Mouse (Mus musculus) heart, postnatal 14 days (tissue): ENCODE measurements at regions not wholly inside any gene's neighbourhood (a gene's known extent, or its start where the extent isn't known, plus 50 kb on each side); places are given as distances from the start of the nearest gene placed in this dataset.
"Not testable (repeated sequence)": the region's sequence is repeated elsewhere in the genome, so short reads cannot be mapped to it uniquely, and the experiment has no call there.

Source experiments
- DNase-seq, 2 experiments: peaks; one replicate each; pipeline ENCODE4 v3.0.0; 2021 to 2022
- intact Hi-C: fragments of 180-260 bp; cut with DNase I; formaldehyde crosslinking; loops from one replicate; pipeline ENCODE4 v1.15.1; 2025

GRCm38 (mm10) chr2:117446876-117447275, 104.1 kb upstream of the Rasgrp1 start:
- intact Hi-C loops, result no loop called here
- no peak for DNase-seq

GRCm38 (mm10) chr2:117450172-117450865, 107.5 kb upstream of the Rasgrp1 start:
- DNase-seq, result peak; percentile 5 to 45

DNA sequence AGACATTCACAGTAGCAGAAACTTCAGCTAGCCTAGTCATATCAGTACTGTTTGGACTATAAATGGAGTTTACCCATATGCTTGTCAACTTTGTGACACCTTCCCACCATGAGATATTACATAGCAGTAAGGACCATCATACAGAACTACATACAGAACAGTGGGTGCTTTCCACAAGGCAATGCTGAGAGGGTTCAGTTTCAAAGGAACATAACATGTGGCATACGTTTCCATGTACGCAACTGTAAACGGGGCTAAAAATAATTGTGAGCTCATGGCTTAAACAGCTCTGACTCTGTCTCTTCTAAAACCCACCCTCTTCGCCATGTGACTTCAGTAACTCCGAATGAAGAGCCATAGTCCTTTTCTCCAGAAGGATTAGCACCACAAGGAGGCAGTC, 109.0 kb upstream of the Rasgrp1 start:
- intact Hi-C loops, result no loop called here
- DNase-seq, result no peak

More at GRCm38 (mm10) chr2:117450172-117450865, 107.5 kb upstream of the Rasgrp1 start:
- intact Hi-C loops, result no loop called here

GRCm38 (mm10) chr2:117455021-117455739, 112.4 kb upstream of the Rasgrp1 start:
- intact Hi-C loops, result loop anchor here (5.0 kb wide), 1 partner anchor 787 kb away; no protein-coding TSS in a partner anchor
- DNase-seq, result no peak

- intact Hi-C loops, result loop anchor here (5.0 kb wide), 1 partner anchor 786 kb away; no protein-coding TSS in a partner anchor
- DNase-seq, result no peak
These were observed 113.1 kb upstream of the Rasgrp1 start for GRCm38 (mm10) chr2:117455740-117456455.

DNA sequence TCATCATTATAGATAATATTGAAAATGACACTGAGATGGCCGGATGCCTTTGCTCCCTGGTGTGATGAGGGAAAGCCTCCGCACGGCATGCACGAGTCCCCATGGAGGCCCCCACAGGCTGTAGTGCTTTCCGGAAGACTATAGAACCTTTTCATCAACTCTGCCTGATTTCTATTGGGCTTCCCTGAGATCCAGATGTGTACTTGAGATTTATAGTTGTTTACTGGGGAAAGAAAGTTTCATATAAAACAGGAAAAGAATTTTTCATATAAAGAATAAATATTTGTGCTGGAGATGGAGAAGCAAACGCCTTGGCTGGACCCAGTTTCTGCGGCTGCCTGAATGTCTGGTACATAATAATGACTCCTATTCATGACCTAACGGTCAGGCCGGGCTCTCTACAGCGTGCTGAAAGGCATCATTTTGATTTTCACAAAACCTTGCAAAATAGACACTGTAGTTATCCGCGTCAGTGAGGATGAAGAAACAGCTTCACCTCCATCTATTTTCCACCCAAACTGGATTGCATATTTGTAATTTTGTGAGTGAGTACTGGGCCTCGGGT, 113.7 kb upstream of the Rasgrp1 start:
- DNase-seq, result no peak
- intact Hi-C loops, result loop anchor here (5.0 kb wide), 1 partner anchor 786 kb away; no protein-coding TSS in a partner anchor

GRCm38 (mm10) chr2:117461541-117462290, 118.9 kb upstream of the Rasgrp1 start:
- no peak for DNase-seq
- intact Hi-C loops, result no loop called here

- intact Hi-C loops, result no loop called here
- DNase-seq, result no peak
These were observed 132.2 kb upstream of the Rasgrp1 start for GRCm38 (mm10) chr2:117474885-117475542.

DNA sequence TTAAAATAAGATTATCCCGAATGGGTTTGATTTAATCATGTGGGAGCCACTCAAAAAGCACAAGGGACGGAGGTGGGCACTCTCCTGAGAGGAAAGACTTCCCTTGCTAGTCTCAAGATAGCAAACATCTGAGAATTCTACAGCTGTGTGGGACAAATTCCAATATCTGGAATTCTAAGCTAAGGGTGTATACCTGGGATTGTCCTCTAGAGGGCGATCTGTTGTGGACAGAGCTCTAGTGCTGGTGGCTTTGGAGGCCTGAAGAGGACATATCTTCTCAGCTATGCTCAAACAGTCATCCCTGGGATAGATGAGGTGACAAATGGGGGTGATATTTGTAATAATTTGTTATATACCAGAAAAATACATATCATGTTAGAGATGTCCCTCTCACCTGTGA, 132.8 kb upstream of the Rasgrp1 start:
- no peak for DNase-seq
- intact Hi-C loops, result no loop called here

DNA sequence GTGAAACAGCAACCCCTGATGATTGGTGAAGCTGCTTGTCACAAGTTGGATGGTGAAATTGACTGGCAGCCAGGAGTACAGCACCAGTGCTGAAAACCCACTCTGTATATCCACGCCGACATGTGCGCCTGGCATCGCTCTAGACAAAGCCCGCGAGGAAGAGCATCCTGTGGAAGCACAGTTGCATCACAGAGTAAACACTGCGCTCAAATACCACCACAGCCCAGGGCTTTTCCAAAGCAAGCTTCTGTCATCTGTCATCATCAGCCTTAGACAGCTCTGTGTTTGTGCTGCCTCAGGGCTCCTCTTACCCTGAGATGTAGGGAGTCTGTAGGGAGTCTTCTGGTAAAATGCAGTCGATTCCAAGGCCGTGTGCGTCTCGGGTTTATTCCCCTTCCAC, 134.7 kb upstream of the Rasgrp1 start:
- intact Hi-C loops, DNase-seq: not testable (repeated sequence)

DNA sequence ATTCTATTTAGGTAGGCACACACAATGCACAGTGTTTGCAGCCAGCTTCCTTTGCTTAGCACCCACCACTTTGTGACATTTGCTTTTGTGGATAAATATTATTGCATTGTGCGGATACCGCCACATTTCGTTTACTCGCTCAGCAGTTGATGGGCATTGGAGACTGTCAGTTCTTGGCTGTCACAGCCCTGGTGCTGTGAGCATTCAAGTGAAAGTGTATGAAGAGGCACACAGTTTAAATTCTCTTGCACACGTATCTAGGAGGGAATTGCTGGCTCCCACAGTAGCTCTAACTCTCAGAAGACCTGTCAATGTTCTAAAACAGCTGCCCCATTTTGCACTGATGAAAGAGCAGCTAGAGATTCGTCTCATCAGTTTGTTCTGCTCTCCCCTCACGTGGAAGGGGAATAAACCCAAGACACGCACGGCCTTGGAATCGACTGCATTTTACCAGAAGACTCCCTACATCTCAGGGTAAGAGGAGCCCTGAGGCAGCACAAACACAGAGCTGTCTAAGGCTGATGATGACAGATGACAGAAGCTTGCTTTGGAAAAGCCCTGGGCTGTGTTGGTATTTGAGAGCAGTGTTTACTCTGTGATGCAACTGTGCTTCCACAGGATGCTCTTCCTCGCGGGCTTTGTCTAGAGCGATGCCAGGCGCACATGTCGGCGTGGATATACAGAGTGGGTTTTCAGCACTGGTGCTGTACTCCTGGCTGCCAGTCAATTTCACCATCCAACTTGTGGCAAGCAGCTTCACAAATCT, 136.6 kb upstream of the Rasgrp1 start:
- DNase-seq, intact Hi-C loops: not testable (repeated sequence)

DNA sequence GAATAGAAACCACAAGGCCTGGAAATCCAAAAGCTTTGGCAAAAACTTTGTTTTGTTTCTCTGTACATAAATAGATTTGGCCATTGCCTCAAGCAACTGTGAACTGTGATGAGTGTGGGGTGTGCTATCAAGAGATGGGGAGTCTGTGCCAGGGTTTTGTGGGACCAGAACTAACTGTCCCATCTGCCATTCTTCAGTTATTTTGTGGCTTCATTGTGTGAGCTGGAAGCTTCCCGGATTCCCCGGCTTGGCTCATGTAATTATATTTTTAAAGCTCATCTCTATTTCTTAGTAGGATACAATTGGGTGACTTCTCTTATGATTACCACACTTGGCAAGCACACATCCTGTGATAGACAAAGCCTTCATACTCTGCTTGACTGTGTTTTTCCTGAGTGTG, 143.6 kb upstream of the Rasgrp1 start:
- intact Hi-C loops, result no loop called here
- DNase-seq, result peak in 1 of 2 experiments; percentile 6

DNA sequence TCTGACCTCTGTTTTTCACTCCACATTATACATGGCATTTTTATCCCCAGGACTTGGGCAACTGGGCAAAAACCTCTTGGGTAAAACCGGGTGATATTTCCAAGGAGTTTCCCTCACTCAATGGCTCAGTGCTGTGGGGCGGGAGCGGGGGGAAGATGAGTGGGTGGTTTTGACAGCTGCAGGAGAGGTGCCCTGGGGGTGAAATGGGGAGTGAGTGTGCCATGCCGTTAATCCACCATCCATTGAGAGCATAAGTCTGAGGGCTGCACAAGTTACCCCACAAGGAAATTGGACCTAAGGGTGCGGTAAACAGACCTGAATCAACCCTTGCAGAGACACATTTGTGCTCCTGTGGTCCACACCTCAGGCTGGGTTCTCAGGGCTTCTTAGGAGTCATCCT, 155.8 kb upstream of the Rasgrp1 start:
- no peak for DNase-seq
- intact Hi-C loops, result no loop called here

GRCm38 (mm10) chr2:117502611-117503010, 159.8 kb upstream of the Rasgrp1 start:
- intact Hi-C loops, result no loop called here
- no peak for DNase-seq

DNA sequence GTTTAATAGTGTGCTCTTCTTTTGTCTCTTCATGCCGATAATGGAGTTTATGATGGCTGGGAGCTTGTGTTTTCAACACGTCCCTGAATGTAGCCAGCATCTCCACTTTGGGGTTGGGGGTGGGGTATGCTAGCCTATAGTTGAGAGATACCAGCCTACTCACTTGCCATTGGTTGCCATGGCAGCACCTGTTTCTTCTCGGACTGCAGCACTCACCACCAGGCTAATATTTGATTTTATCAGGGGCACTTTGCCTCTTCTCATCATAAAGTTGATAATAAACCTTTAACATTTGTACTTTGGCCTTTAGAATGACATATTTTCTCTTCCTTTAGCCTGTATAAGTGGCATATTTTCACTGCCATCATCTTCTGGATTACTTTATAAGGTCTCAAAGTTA, 168.9 kb upstream of the Rasgrp1 start:
- DNase-seq, result no peak
- intact Hi-C loops, result no loop called here

- intact Hi-C loops, result no loop called here
- DNase-seq, result no peak
These were observed 169.8 kb upstream of the Rasgrp1 start for GRCm38 (mm10) chr2:117512551-117512950.

DNA sequence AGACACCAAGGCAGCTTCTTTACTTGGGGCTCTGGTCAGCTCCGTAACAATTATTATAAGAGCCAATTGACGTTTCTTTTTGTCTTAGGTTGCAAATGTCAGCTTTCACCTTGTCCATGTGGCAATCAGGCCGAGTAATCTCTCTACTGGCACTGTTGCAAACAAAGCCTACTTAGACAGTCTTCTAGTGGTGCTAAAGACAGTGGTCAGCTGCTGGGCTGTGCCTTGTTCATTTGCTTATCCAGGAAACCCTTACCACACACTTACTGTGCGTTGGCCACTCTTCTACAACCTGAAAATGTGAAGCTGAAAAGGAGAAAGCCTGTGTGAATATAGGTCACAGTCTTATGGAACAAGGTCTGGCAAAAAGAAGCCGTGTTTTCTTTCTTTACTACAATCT, 181.6 kb upstream of the Rasgrp1 start:
- intact Hi-C loops, result no loop called here
- no peak for DNase-seq

- intact Hi-C loops, result no loop called here
These were observed 196.1 kb upstream of the Rasgrp1 start for GRCm38 (mm10) chr2:117538865-117539264.

DNA sequence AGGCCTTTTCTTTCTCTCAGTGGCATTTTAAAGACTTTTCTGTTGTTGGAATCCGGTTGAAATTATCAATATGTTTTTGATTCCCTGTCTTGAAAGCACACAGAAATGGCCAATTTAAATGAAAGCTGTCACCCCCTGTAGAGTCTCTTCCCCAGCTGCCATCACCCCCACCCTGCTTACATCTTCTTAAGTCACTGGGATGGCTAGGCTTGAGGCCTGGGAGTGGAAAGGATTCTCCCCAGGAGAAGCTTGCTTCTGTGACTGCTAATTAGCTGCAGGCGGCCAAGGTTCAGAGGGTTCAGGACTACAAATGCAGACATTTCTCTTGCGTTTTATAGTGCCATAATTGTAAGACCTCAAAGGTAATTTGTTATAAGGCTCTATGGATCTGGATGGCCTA, 196.5 kb upstream of the Rasgrp1 start:
- intact Hi-C loops, result no loop called here
- DNase-seq, result no peak

More at GRCm38 (mm10) chr2:117538865-117539264, 196.1 kb upstream of the Rasgrp1 start:
- no peak for DNase-seq
